Mouse (Mus musculus) thymus, adult 2 months (tissue): ENCODE measurements around the gene Spats2l.

Experiments
- CTCF ChIP-seq: fragments of 200-500 bp; IDR thresholded peaks from 2 replicates; pipeline ENCODE4 v1.5.1; 2012; ENCODE audit warnings: mild to moderate bottlenecking, control low read depth, low read length, moderate library complexity, borderline replicate concordance; ENCODE audit not compliant: control insufficient read depth, poor library complexity, insufficient read depth; ENCODE audit errors: extremely low read depth
- POLR2A ChIP-seq: fragments of 200-500 bp; IDR thresholded peaks from 2 replicates; pipeline ENCODE4 v1.6.1; 2012; ENCODE audit warnings: mild to moderate bottlenecking, low read length, control low read depth, moderate library complexity; ENCODE audit not compliant: control insufficient read depth, poor library complexity, insufficient read depth; ENCODE audit errors: extremely low read depth

- TF ChIP-seq CTCF (no peak), POLR2A (no peak)
These were observed 132.3 kb downstream of the Spats2l start for GRCm38 (mm10) chr1:57906312-57906711.
